Mouse (Mus musculus) embryonic facial prominence, embryonic 10.5 days (tissue): ENCODE results near the gene Acap1. TPM values are rescaled to one million over a fixed set of nuclear protein-coding genes. Genes with fewer than 3 reads are reported as not detected.

Experiments used
- DNase-seq: peaks from one replicate; pipeline ENCODE4 v3.0.0-alpha.2; 2017; ENCODE audit warnings: low spot score
- H3K27ac ChIP-seq: fragments of 300-500 bp; sonication (generic); replicated peaks from 2 replicates; pipeline ENCODE4 v1.5.1; 2016; ENCODE audit warnings: mild to moderate bottlenecking
- H3K27me3 ChIP-seq: fragments of 300-500 bp; sonication (generic); replicated peaks from 2 replicates; pipeline ENCODE4 v1.6.1; 2016; ENCODE audit warnings: low read depth, mild to moderate bottlenecking; ENCODE audit not compliant: poor library complexity, severe bottlenecking
- H3K36me3 ChIP-seq: fragments of 300-500 bp; sonication (generic); replicated peaks from 2 replicates; pipeline ENCODE4 v1.6.1; 2016; ENCODE audit warnings: mild to moderate bottlenecking, moderate library complexity
- H3K4me1 ChIP-seq: fragments of 300-500 bp; sonication (generic); 2 replicates; pipeline ENCODE4 v1.6.1; 2016
- H3K4me3 ChIP-seq: fragments of 300-500 bp; sonication (generic); 2 replicates; pipeline ENCODE4 v1.5.1; 2016; ENCODE audit warnings: mild to moderate bottlenecking, moderate library complexity
- H3K9me3 ChIP-seq: fragments of 300-500 bp; sonication (generic); 2 replicates; pipeline ENCODE4 v1.6.1; 2016; ENCODE audit warnings: mild to moderate bottlenecking
- WGBS: fragments of 180-500 bp; shearing (Covaris S2); methylation state at CpG from one replicate; pipeline ENCODE4 v1.1.7; 2016; 5-methylcytosine and 5-hydroxymethylcytosine counted together
- microRNA-seq: library from miRNA; unstranded; fragments of <30 nt; microRNA quantifications from one replicate; pipeline ENCODE4, GENCODE M21; 2017
- polyA plus RNA-seq: library from polyadenylated mRNA; unstranded; fragments of >200 nt; fragmentation: Nextera tagmentation; extraction: Ambion mirVana; gene quantifications from 2 replicates; pipeline ENCODE4 v1.2.1, GENCODE M21; 2016

The Acap1 gene
- polyA plus RNA-seq, 1 experiment from 2014 or later = 1.5 TPM

GRCm38 (mm10) chr11:69836703-69837576 lies 58.4 kb downstream of the Acap1 start:
- Histone ChIP-seq H3K36me3 (peaks cover 21% of the 10 kb centered on the region), H3K27ac (peak overlapping the region; percentile 90), H3K9me3 (no peaks in the 10 kb centered on the region), H3K27me3 (peaks cover 49% of the 10 kb centered on the region), H3K4me1 (peaks cover 58% of the 10 kb centered on the region), H3K4me3 (peak overlapping the region; percentile 88)
- 1% methylated on average over 51 of the region's 52 CpGs for WGBS
- peak; percentile 73 for DNase-seq

DNA sequence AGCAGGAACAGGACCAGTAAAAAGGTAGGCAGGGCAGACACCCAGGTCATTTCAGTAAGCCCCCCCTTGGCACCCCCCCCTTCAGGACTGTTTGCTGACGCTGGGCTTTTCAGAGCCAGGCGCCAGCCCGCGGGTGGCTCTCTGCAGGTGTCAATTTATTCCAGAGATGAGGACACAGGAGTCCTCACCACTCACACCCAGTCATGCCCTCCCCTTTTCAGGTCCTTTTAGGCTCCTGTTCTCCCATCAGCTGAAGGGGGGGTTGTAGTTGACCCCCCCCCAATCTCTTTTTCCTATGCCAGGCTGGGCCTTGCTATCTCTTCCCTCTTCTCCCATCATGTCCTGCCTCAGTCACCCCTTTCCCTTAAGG lies 59.4 kb downstream of the Acap1 start:
- Histone ChIP-seq H3K4me3 (peak overlapping the region; percentile 88), H3K27me3 (peaks cover 49% of the 10 kb centered on the region), H3K36me3 (peaks cover 31% of the 10 kb centered on the region), H3K4me1 (peaks cover 62% of the 10 kb centered on the region), H3K27ac (peak overlapping the region; percentile 90), H3K9me3 (no peaks in the 10 kb centered on the region)
- no peak for DNase-seq
- WGBS = 4% methylated on average over 4 of the region's 4 CpGs

DNA sequence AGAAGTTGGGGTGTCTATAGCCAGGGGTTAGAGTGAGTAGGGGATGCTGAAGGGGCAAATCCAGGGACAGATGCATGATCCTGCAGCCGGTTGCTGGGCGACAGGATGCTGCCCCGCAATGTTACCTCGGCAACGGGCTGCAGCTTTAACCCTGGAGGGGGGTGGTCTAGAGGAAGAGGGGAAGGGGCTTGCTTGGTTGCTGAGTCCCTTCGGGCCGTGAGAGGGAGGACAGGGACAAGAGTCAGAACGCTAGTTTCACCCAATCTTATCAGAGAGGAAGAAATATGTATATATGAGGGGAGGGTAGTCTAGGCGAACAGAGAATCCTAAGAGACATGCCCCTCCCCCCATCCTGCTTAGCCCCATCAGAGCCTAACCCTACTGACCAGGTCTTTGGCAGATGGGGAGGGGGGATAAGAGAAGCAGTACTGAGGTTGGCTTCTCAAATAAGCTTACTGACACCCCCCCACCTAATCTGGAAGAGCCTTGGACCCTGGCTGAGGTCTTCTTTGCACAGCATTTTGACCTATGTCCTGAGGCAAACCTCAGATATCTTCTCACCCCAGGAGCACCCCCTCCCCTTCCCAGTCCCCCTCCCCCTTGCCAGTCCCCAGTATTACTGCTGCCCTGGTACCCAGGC lies 59.9 kb downstream of the Acap1 start:
- Histone ChIP-seq H3K27ac (peak overlapping the region; percentile 90; the same call in 1 of the 2 replicates), H3K9me3 (no peaks in the 10 kb centered on the region), H3K27me3 (peaks cover 49% of the 10 kb centered on the region), H3K4me1 (peaks cover 64% of the 10 kb centered on the region), H3K4me3 (peak overlapping the region; percentile 88), H3K36me3 (peaks cover 34% of the 10 kb centered on the region)
- DNase-seq = peak; percentile 66
- WGBS = 5% methylated on average over 9 of the region's 9 CpGs

- peak; percentile 66 for DNase-seq
- WGBS = 8% methylated on average over 48 of the region's 48 CpGs
- Histone ChIP-seq H3K27ac (peak overlapping the region; percentile 79), H3K36me3 (peaks cover 42% of the 10 kb centered on the region), H3K27me3 (peaks cover 49% of the 10 kb centered on the region), H3K4me3 (peak overlapping the region; percentile 88), H3K9me3 (no peaks in the 10 kb centered on the region), H3K4me1 (peaks cover 64% of the 10 kb centered on the region)
Observed at GRCm38 (mm10) chr11:69834001-69834549, 61.3 kb downstream of the Acap1 start.

- 58% methylated on average over 8 of the region's 8 CpGs for WGBS
- H3K4me1 ChIP-seq = peaks cover 64% of the 10 kb centered on the region
Observed at GRCm38 (mm10) chr11:69833554-69833953, 61.8 kb downstream of the Acap1 start.

More at GRCm38 (mm10) chr11:69833554-69833953, 61.8 kb downstream of the Acap1 start:
- peak overlapping the region; percentile 88 for H3K4me3 ChIP-seq
- H3K27ac ChIP-seq = peak overlapping the region; percentile 79
- no peaks in the 10 kb centered on the region for H3K9me3 ChIP-seq
- DNase-seq = no peak
- H3K36me3 ChIP-seq = peaks cover 47% of the 10 kb centered on the region
- H3K27me3 ChIP-seq = peaks cover 49% of the 10 kb centered on the region

Small RNAs within 50 kb of the gene (microRNA-seq; reads per million reads assigned to microRNA genes)
- gene Mir6924 = not detected

Other genes with a start within 250 kb of the Acap1 start
- gene Sox15, start 240.2 kb downstream of the Acap1 start, polyA plus RNA-seq = 0.17 TPM in 1 of 2 replicates, not detected in the other
- gene Mpdu1, start 232.9 kb downstream of the Acap1 start, polyA plus RNA-seq = 64.9 and 67.2 TPM in 2 replicates
- 5.3 and 7.3 TPM in 2 replicates for gene Cd68, start 229.4 kb downstream of the Acap1 start, polyA plus RNA-seq
- 780 and 781 TPM in 2 replicates for gene Eif4a1, start 223.1 kb downstream of the Acap1 start, polyA plus RNA-seq
- gene Senp3, start 213.5 kb downstream of the Acap1 start, polyA plus RNA-seq = 136 and 141 TPM in 2 replicates
- gene Tnfsf13, start 209.8 kb downstream of the Acap1 start, polyA plus RNA-seq = 0.15 TPM in 1 of 2 replicates, not detected in the other
- gene Tnfsf12, start 199.7 kb downstream of the Acap1 start, polyA plus RNA-seq = 1.2 and 2.2 TPM in 2 replicates
- 0.88 and 1.3 TPM in 2 replicates for gene Tnfsfm13, start 199.4 kb downstream of the Acap1 start, polyA plus RNA-seq
- gene Polr2a, start 136.9 kb downstream of the Acap1 start, polyA plus RNA-seq = 31.3 and 34.9 TPM in 2 replicates
- 0.12 TPM in 1 of 2 replicates, not detected in the other for gene Slc35g3, start 133.6 kb downstream of the Acap1 start, polyA plus RNA-seq
- gene Zbtb4, start 129.6 kb downstream of the Acap1 start, polyA plus RNA-seq = 0.55 and 1.0 TPM in 2 replicates
- gene Chrnb1, start 99.6 kb downstream of the Acap1 start, polyA plus RNA-seq = 1.4 and 2.3 TPM in 2 replicates
- 0.91 and 0.93 TPM in 2 replicates for gene Fgf11, start 93.7 kb downstream of the Acap1 start, polyA plus RNA-seq
- gene Tmem102, start 89.9 kb downstream of the Acap1 start, polyA plus RNA-seq = 2.1 and 2.7 TPM in 2 replicates
- not detected in 2 replicates for gene Gm39566, start 80.2 kb downstream of the Acap1 start, polyA plus RNA-seq
- gene Spem2, start 77.1 kb downstream of the Acap1 start, polyA plus RNA-seq = not detected in 2 replicates
- 0.14 TPM in 1 of 2 replicates, not detected in the other for gene Spem1, start 73.4 kb downstream of the Acap1 start, polyA plus RNA-seq
- gene Nlgn2, start 57.8 kb downstream of the Acap1 start, polyA plus RNA-seq = 4.7 and 5.4 TPM in 2 replicates
- gene Tmem256, start 57.0 kb downstream of the Acap1 start, polyA plus RNA-seq = 321 and 340 TPM in 2 replicates
- gene Plscr3, start 49.2 kb downstream of the Acap1 start, polyA plus RNA-seq = 106 and 111 TPM in 2 replicates
- gene Tnk1, start 36.8 kb downstream of the Acap1 start, polyA plus RNA-seq = 2.3 and 3.1 TPM in 2 replicates
- 0.31 TPM in 1 of 2 replicates, not detected in the other for gene Tmem95, start 17.5 kb downstream of the Acap1 start, polyA plus RNA-seq
- 6.8 and 7.0 TPM in 2 replicates for gene Kctd11, start 14.1 kb downstream of the Acap1 start, polyA plus RNA-seq
- 14.7 and 14.8 TPM in 2 replicates for gene 2810408A11Rik, start 5.4 kb upstream of the Acap1 start, polyA plus RNA-seq
- 10.9 and 11.1 TPM in 2 replicates for gene Neurl4, start 5.5 kb upstream of the Acap1 start, polyA plus RNA-seq
- 87.6 and 89.1 TPM in 2 replicates for gene Gps2, start 18.3 kb upstream of the Acap1 start, polyA plus RNA-seq
- 2,818 and 3,035 TPM in 2 replicates for gene Eif5a, start 26.4 kb upstream of the Acap1 start, polyA plus RNA-seq
- gene Ybx2, start 40.3 kb upstream of the Acap1 start, polyA plus RNA-seq = 5.1 and 5.8 TPM in 2 replicates
- 18.6 and 23.7 TPM in 2 replicates for gene Slc2a4, start 52.6 kb upstream of the Acap1 start, polyA plus RNA-seq
- gene Cldn7, start 69.2 kb upstream of the Acap1 start, polyA plus RNA-seq = 56.3 and 56.4 TPM in 2 replicates
- 23.9 and 25.3 TPM in 2 replicates for gene Ctdnep1, start 85.6 kb upstream of the Acap1 start, polyA plus RNA-seq
- gene Elp5, start 87.0 kb upstream of the Acap1 start, polyA plus RNA-seq = 157 and 161 TPM in 2 replicates
- 317 and 331 TPM in 2 replicates for gene Gabarap, start 95.6 kb upstream of the Acap1 start, polyA plus RNA-seq
- 96.5 and 98.3 TPM in 2 replicates for gene Phf23, start 100.2 kb upstream of the Acap1 start, polyA plus RNA-seq
- 59.0 and 59.8 TPM in 2 replicates for gene Dvl2, start 105.1 kb upstream of the Acap1 start, polyA plus RNA-seq
- gene Acadvl, start 119.9 kb upstream of the Acap1 start, polyA plus RNA-seq = 42.2 and 46.3 TPM in 2 replicates
- 12.6 and 13.2 TPM in 2 replicates for gene Dlg4, start 121.4 kb upstream of the Acap1 start, polyA plus RNA-seq
- gene Asgr1, start 158.5 kb upstream of the Acap1 start, polyA plus RNA-seq = 0.55 and 0.70 TPM in 2 replicates
- not detected in 2 replicates for gene Asgr2, start 197.1 kb upstream of the Acap1 start, polyA plus RNA-seq
- gene Mgl2, start 234.8 kb upstream of the Acap1 start, polyA plus RNA-seq = 0.14 TPM in 1 of 2 replicates, not detected in the other